Mouse (Mus musculus) adrenal gland, postnatal 25 days (tissue): ENCODE results near the gene Opn1sw. TPM values are rescaled to one million over a fixed set of nuclear protein-coding genes. Genes with fewer than 3 reads are reported as not detected.

Experiments
- DNase-seq: peaks from one replicate; pipeline ENCODE4 v3.0.0; 2021; ENCODE audit warnings: mixed read lengths
- microRNA-seq, 2 experiments: library from miRNA; unstranded; fragments of <30 nt; microRNA quantifications; one replicate each; pipeline ENCODE4 v1.2.0; 2021
- total RNA-seq: library from RNA; stranded (reverse); gene quantifications from 2 replicates; pipeline ENCODE4 v1.2.3, GENCODE M21; 2021

Opn1sw gene
- total RNA-seq, 1 experiment from 2014 or later, result 0.12 TPM

- no peak for DNase-seq
Observed at GRCm38 (mm10) chr6:29329514-29329913, 58.8 kb downstream of the Opn1sw start.

- DNase-seq, result no peak
Observed at GRCm38 (mm10) chr6:29326961-29327360, 61.3 kb downstream of the Opn1sw start.

Small RNA genes lying within 50 kb of the gene (microRNA-seq; reads per million reads assigned to microRNA genes)
- gene Gm26220, result 0 to 1.4 reads per million in 2 experiments
- 0 reads per million in 2 experiments for gene Gm44354

Other genes starting within 250 kb of the Opn1sw start
- gene Rbm28, start 223.5 kb downstream of the Opn1sw start, total RNA-seq, result 33.1 and 34.2 TPM in 2 replicates
- 2.9 and 6.2 TPM in 2 replicates for gene Prrt4, start 208.9 kb downstream of the Opn1sw start, total RNA-seq
- 76.4 and 81.1 TPM in 2 replicates for gene Impdh1, start 172.1 kb downstream of the Opn1sw start, total RNA-seq
- gene Hilpda, start 116.0 kb downstream of the Opn1sw start, total RNA-seq, result 4.3 and 7.4 TPM in 2 replicates
- gene Fam71f2, start 108.9 kb downstream of the Opn1sw start, total RNA-seq, result 0.33 TPM in 1 of 2 replicates, not detected in the other
- gene Fam71f1, start 69.3 kb downstream of the Opn1sw start, total RNA-seq, result not detected in 2 replicates
- gene Calu, start 40.4 kb downstream of the Opn1sw start, total RNA-seq, result 126 and 127 TPM in 2 replicates
- 3.6 and 4.7 TPM in 2 replicates for gene Ccdc136, start 7.8 kb upstream of the Opn1sw start, total RNA-seq
- 1.4 and 1.8 TPM in 2 replicates for gene Flnc, start 44.8 kb upstream of the Opn1sw start, total RNA-seq
- gene Atp6v1f, start 79.2 kb upstream of the Opn1sw start, total RNA-seq, result 195 TPM in 2 replicates
- gene Atp6v1fnb, start 83.0 kb upstream of the Opn1sw start, total RNA-seq, result not detected in 2 replicates
- gene Kcp, start 119.5 kb upstream of the Opn1sw start, total RNA-seq, result 2.6 and 3.1 TPM in 2 replicates
- gene Irf5, start 138.2 kb upstream of the Opn1sw start, total RNA-seq, result 2.6 and 4.6 TPM in 2 replicates
- gene Tnpo3, start 221.4 kb upstream of the Opn1sw start, total RNA-seq, result 60.6 and 60.9 TPM in 2 replicates